Mouse (Mus musculus) lung, adult 2 months (tissue): ENCODE measurements around the gene Nfix.

Experiments
- CTCF ChIP-seq: fragments of 200-500 bp; IDR thresholded peaks from 2 replicates; pipeline ENCODE4 v1.5.1; 2011; ENCODE audit warnings: mild to moderate bottlenecking, low read length, control low read depth; ENCODE audit not compliant: insufficient read depth
- POLR2A ChIP-seq: fragments of 200-500 bp; IDR thresholded peaks from 2 replicates; pipeline ENCODE4 v1.6.1; 2011; ENCODE audit warnings: low read depth, mild to moderate bottlenecking, control low read depth, low read length, borderline replicate concordance; ENCODE audit errors: extremely low read depth

DNA sequence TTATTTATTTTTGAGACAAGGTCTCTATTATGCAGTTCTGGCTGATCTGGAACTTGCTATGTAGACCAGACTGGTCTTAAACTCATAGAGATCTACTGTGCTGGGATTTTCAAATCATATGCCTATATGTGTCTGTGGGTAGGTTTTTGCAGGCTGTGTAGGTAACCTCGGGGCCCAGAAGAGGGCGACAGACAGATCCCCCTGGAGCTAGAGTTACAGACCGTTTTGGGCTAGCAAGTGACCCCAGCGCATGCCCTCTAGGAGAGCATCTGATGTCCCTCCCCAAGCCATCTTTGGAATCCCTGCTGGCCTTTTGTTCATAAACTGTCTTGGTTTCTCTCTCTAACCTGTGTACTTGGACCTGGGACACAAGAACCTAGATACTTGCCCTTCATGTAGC lies 145.5 kb downstream of the Nfix start:
- TF ChIP-seq POLR2A: no peak
- TF ChIP-seq CTCF: no peak
